Mouse (Mus musculus): ENCODE measurements at regions not wholly inside any gene's neighbourhood (a gene's known extent, or its start where the extent isn't known, plus 50 kb on each side); places are given as distances from the start of the nearest gene placed in this dataset.

GRCm38 (mm10) chr4:45746451-45746850, 52.4 kb upstream of the Aldh1b1 start:
- DNase-seq (ENCODE audit: low read depth, low spot score) = no peak

GRCm38 (mm10) chr4:45745746-45746145, 53.1 kb upstream of the Aldh1b1 start:
- no peak for DNase-seq (ENCODE audit: low read depth, low spot score)

GRCm38 (mm10) chr4:45744849-45745407, 53.9 kb upstream of the Aldh1b1 start:
- DNase-seq (ENCODE audit: low read depth, low spot score) = no peak

GRCm38 (mm10) chr4:45740779-45741365, 58.0 kb upstream of the Aldh1b1 start:
- DNase-seq (ENCODE audit: low read depth, low spot score) = peak; percentile 82

- no peak for DNase-seq (ENCODE audit: low read depth, low spot score)
Measured at GRCm38 (mm10) chr4:45740319-45740718, 58.5 kb upstream of the Aldh1b1 start.

- DNase-seq (ENCODE audit: low read depth, low spot score) = no peak
Measured at GRCm38 (mm10) chr4:45739696-45740095, 59.1 kb upstream of the Aldh1b1 start.

- peak; percentile 43 for DNase-seq (ENCODE audit: low read depth, low spot score)
Measured at GRCm38 (mm10) chr4:45739168-45739567, 59.7 kb upstream of the Aldh1b1 start.

- DNase-seq (ENCODE audit: low read depth, low spot score) = peak; percentile 23
Measured at GRCm38 (mm10) chr4:45738746-45739145, 60.1 kb upstream of the Aldh1b1 start.

- DNase-seq (ENCODE audit: low read depth, low spot score) = peak; percentile 41
Measured at GRCm38 (mm10) chr4:45736215-45736815, 62.5 kb upstream of the Aldh1b1 start.

GRCm38 (mm10) chr4:45734011-45734410, 64.8 kb upstream of the Aldh1b1 start:
- DNase-seq (ENCODE audit: low read depth, low spot score) = no peak

- DNase-seq (ENCODE audit: low read depth, low spot score) = peak; percentile 63
Measured at GRCm38 (mm10) chr4:45730862-45731831, 67.7 kb upstream of the Aldh1b1 start.

- DNase-seq (ENCODE audit: low read depth, low spot score) = no peak
Measured at GRCm38 (mm10) chr4:45729801-45730200, 69.0 kb upstream of the Aldh1b1 start.

- no peak for DNase-seq (ENCODE audit: low read depth, low spot score)
Measured at GRCm38 (mm10) chr4:45728825-45729224, 70.0 kb upstream of the Aldh1b1 start.

- DNase-seq (ENCODE audit: low read depth, low spot score) = no peak
Measured at GRCm38 (mm10) chr4:45727915-45728314, 70.9 kb upstream of the Aldh1b1 start.

GRCm38 (mm10) chr4:45727474-45727873, 71.3 kb upstream of the Aldh1b1 start:
- DNase-seq (ENCODE audit: low read depth, low spot score) = no peak

- DNase-seq (ENCODE audit: low read depth, low spot score) = no peak
Measured at GRCm38 (mm10) chr4:45726783-45727182, 72.0 kb upstream of the Aldh1b1 start.

- DNase-seq (ENCODE audit: low read depth, low spot score) = peak; percentile 16
Measured at GRCm38 (mm10) chr4:45725055-45725910, 73.5 kb upstream of the Aldh1b1 start.

GRCm38 (mm10) chr4:45720352-45720751, 78.5 kb upstream of the Aldh1b1 start:
- DNase-seq (ENCODE audit: low read depth, low spot score) = no peak

- no peak for DNase-seq (ENCODE audit: low read depth, low spot score)
Measured at GRCm38 (mm10) chr4:45719564-45719963, 79.3 kb upstream of the Aldh1b1 start.

- DNase-seq (ENCODE audit: low read depth, low spot score) = no peak
Measured at GRCm38 (mm10) chr4:45715878-45716277, 82.9 kb upstream of the Aldh1b1 start.

- DNase-seq (ENCODE audit: low read depth, low spot score) = peak; percentile 61
Measured at GRCm38 (mm10) chr4:45713837-45714508, 84.8 kb upstream of the Aldh1b1 start.
